Comparison of ENCODE assay signal across 17 mouse cellular contexts in the genomic region with DNA sequence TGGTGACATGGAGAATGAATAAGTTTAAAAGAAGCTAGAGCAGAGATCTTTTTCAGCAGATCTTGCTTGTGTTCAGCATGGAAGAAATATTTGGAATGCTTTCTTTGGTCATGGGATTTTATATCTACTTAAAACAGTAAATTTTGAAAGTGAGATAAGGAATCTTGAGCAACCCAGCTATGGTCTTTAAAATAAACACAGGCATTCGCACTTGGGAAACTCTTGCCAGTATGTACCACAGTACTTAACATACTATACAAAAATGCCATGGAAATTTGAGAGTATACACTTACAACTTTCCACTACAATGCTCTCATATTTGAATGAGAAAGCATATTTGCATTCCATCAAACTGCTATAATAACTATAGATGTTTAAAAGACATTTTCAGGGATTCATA. TPM values are rescaled to one million over a fixed set of nuclear protein-coding genes. Genes with fewer than 3 reads are reported as not detected.
"Had no signal": no experiment of that assay in that cellular context is flagged by ENCODE, and none has a peak within 500 bp of the region (broad histone marks: within the 10 kb centered on the region; RNA-seq: fewer than 3 reads in every experiment).

No protein-coding gene starts in this region.

- H3K9me3 ChIP-seq: limb, embryonic 10.5 days; liver, embryonic 15.5 days; midbrain, embryonic 13.5 days; neural tube, embryonic 15.5 days had no signal

- H3K27ac ChIP-seq: left cerebral cortex, adult 2 months; limb, embryonic 10.5 days; liver, embryonic 15.5 days; midbrain, embryonic 13.5 days; neural tube, embryonic 15.5 days had no signal

- H3K27me3 ChIP-seq: liver, embryonic 15.5 days; midbrain, embryonic 13.5 days; neural tube, embryonic 15.5 days had no signal

- H3K4me3 ChIP-seq: left cerebral cortex, adult 2 months; limb, embryonic 10.5 days; liver, embryonic 15.5 days; midbrain, embryonic 13.5 days; myocyte; neural tube, embryonic 15.5 days had no signal

- H3K36me3 ChIP-seq: limb, embryonic 10.5 days; liver, embryonic 15.5 days; midbrain, embryonic 13.5 days; neural tube, embryonic 15.5 days had no signal

- H3K4me2 ChIP-seq: liver, embryonic 11.5 days; liver, embryonic 15.5 days; midbrain, embryonic 13.5 days; neural tube, embryonic 15.5 days had no signal

- H3K4me1 ChIP-seq: limb, embryonic 10.5 days; liver, embryonic 15.5 days; midbrain, embryonic 13.5 days; neural tube, embryonic 15.5 days had no signal

- H3K9ac ChIP-seq: liver, embryonic 15.5 days; midbrain, embryonic 13.5 days; neural tube, embryonic 15.5 days had no signal

- ATAC-seq: inflammation-experienced regulatory T-cells, adult 6 months; midbrain, embryonic 13.5 days had no signal

- DNase-seq: kidney, adult 18-20 months; kidney, postnatal 10 days; lung, postnatal 14 days; right cerebral cortex, adult 18-20 months; right cerebral cortex, postnatal 25 days; thymus, postnatal 4 days had no signal

RNA-seq across cellular contexts. Expression of a gene that starts 17.2 kb away (rescaled TPM):
- total RNA-seq: megakaryocyte progenitor cell, adult 5-6 weeks had no signal
- polyA plus RNA-seq: inflammation-experienced regulatory T-cells, adult 6 months; myocyte had no signal

RNA-seq across cellular contexts. Expression of a gene that starts 58.9 kb away (rescaled TPM):
- total RNA-seq: left cerebral cortex, adult 2 months; left cerebral cortex, postnatal 14 days; megakaryocyte progenitor cell, adult 5-6 weeks had no signal
- polyA plus RNA-seq: inflammation-experienced regulatory T-cells, adult 6 months; midbrain, embryonic 13.5 days; myocyte; small intestine, adult 2 months had no signal
